ENCODE assay signal across 18 mouse cellular contexts in genomic region chr7:34324005-34324404, GRCm38 (mm10). TPM values are rescaled to one million over a fixed set of nuclear protein-coding genes. Genes with fewer than 3 reads are reported as not detected.
DNase-seq lines count a peak whose midpoint lies in the region; ATAC-seq and TF ChIP-seq lines count a peak whose summit lies in the region.
"Had no signal": no experiment of that assay in that cellular context is flagged by ENCODE, and none has a peak within 500 bp of the region (broad histone marks: within the 10 kb centered on the region; RNA-seq: fewer than 3 reads in every experiment).

No protein-coding gene starts in this region.

- TF ChIP-seq CTCF in heart, adult 2 months (IDR thresholded peaks at IDR 0.05), result peak; percentile 46
- TF ChIP-seq CTCF in liver, adult 2 months (IDR thresholded peaks at IDR 0.05; ENCODE audit: low read depth, low read length), result 0 out of 2 replicates have a peak, but pooled peaks have one; percentile 9
- peak; percentile 22 for TF ChIP-seq CTCF in ES-Bruce4 (IDR thresholded peaks at IDR 0.05; ENCODE audit: low read depth, low read length)

- ATAC-seq in frontal cortex, adult (ENCODE audit: low TSS enrichment), result no peak
- ATAC-seq: hindbrain, embryonic 16.5 days had no signal

- H3K4me1 ChIP-seq in heart, adult 2 months (ENCODE audit: control insufficient read depth, insufficient read depth, low read length), result peaks cover 6% of the 10 kb centered on the region
- peaks cover 9% of the 10 kb centered on the region; the same call in 1 of the 2 replicates for H3K4me1 ChIP-seq in heart, embryonic 10.5 days
- no peaks in the 10 kb centered on the region for H3K4me1 ChIP-seq in liver, adult 2 months (ENCODE audit: control insufficient read depth, insufficient read depth, low read length)
- no peaks in the 10 kb centered on the region for H3K4me1 ChIP-seq in ES-Bruce4 (ENCODE audit: control insufficient read depth, insufficient read depth, low read length)
- H3K4me1 ChIP-seq in brown adipose tissue, adult 24 weeks (ENCODE audit: control insufficient read depth, insufficient read depth, insufficient read length, low read length), result peaks cover 12% of the 10 kb centered on the region
- H3K4me1 ChIP-seq: embryonic facial prominence, embryonic 12.5 days; limb, embryonic 12.5 days; midbrain, embryonic 12.5 days had no signal

- H3K9me3 ChIP-seq in heart, embryonic 10.5 days, result peaks cover 2% of the 10 kb centered on the region; the same call in 1 of the 2 replicates
- H3K9me3 ChIP-seq in ES-Bruce4 (replicated peaks; ENCODE audit: control insufficient read depth, insufficient read depth, low read length, poor library complexity, severe bottlenecking), result no peaks in the 10 kb centered on the region
- H3K9me3 ChIP-seq: forebrain, embryonic 12.5 days; midbrain, embryonic 12.5 days had no signal

- no peaks in the 10 kb centered on the region for H3K27me3 ChIP-seq in heart, adult 2 months (ENCODE audit: control insufficient read depth, insufficient read depth, low read length)
- H3K27me3 ChIP-seq in heart, embryonic 10.5 days (ENCODE audit: insufficient read depth, poor library complexity, severe bottlenecking), result no peaks in the 10 kb centered on the region
- H3K27me3 ChIP-seq in liver, adult 2 months (ENCODE audit: control insufficient read depth, insufficient read depth, low read length), result no peaks in the 10 kb centered on the region
- no peaks in the 10 kb centered on the region for H3K27me3 ChIP-seq in ES-Bruce4 (ENCODE audit: control insufficient read depth, insufficient read depth, low read length, poor library complexity, severe bottlenecking)
- H3K27me3 ChIP-seq: embryonic facial prominence, embryonic 12.5 days; forebrain, embryonic 12.5 days; limb, embryonic 12.5 days; midbrain, embryonic 12.5 days had no signal

- H3K9ac ChIP-seq in heart, adult 2 months (ENCODE audit: low read depth, low read length), result no peak overlapping the region
- H3K9ac ChIP-seq in liver, adult 2 months (ENCODE audit: low read depth, low read length), result no peak overlapping the region
- H3K9ac ChIP-seq in ES-Bruce4 (ENCODE audit: low read depth, poor library complexity, severe bottlenecking), result no peak overlapping the region
- H3K9ac ChIP-seq: embryonic facial prominence, embryonic 12.5 days; forebrain, embryonic 12.5 days; limb, embryonic 12.5 days; midbrain, embryonic 12.5 days had no signal

- TF ChIP-seq POLR2A in heart, adult 2 months (IDR thresholded peaks at IDR 0.05; ENCODE audit: insufficient read depth, low read depth, low read length), result no peak
- TF ChIP-seq POLR2A in liver, adult 2 months (IDR thresholded peaks at IDR 0.05; ENCODE audit: extremely low read depth, insufficient read depth, low read length), result no peak
- no peak for TF ChIP-seq POLR2A in ES-Bruce4 (IDR thresholded peaks at IDR 0.05; ENCODE audit: insufficient read depth, low read length)

- no peak overlapping the region for H3K27ac ChIP-seq in heart, adult 2 months
- no peak overlapping the region for H3K27ac ChIP-seq in heart, embryonic 10.5 days
- H3K27ac ChIP-seq in liver, adult 2 months (replicated peaks; ENCODE audit: insufficient read depth, low read depth, low read length), result no peak overlapping the region
- no peak overlapping the region for H3K27ac ChIP-seq in ES-Bruce4 (ENCODE audit: insufficient read depth, low read length)
- peak overlapping the region; percentile 44; the same call in 1 of the 2 replicates for H3K27ac ChIP-seq in brown adipose tissue, adult 24 weeks (replicated peaks; ENCODE audit: low read depth, low read length)
- H3K27ac ChIP-seq: embryonic facial prominence, embryonic 12.5 days; forebrain, embryonic 12.5 days; limb, embryonic 12.5 days; midbrain, embryonic 12.5 days had no signal

- intact Hi-C loops in heart, adult 2 months (cut with DNase I), result no loop called here

- H3K36me3 ChIP-seq in heart, adult 2 months (ENCODE audit: control insufficient read depth, insufficient read depth, low read length), result no peaks in the 10 kb centered on the region
- H3K36me3 ChIP-seq in heart, embryonic 10.5 days, result no peaks in the 10 kb centered on the region
- no peaks in the 10 kb centered on the region for H3K36me3 ChIP-seq in liver, adult 2 months (ENCODE audit: control insufficient read depth, insufficient read depth, low read length)
- H3K36me3 ChIP-seq in ES-Bruce4 (ENCODE audit: control insufficient read depth, insufficient read depth, low read length, poor library complexity, severe bottlenecking), result no peaks in the 10 kb centered on the region
- H3K36me3 ChIP-seq: embryonic facial prominence, embryonic 12.5 days; forebrain, embryonic 12.5 days; limb, embryonic 12.5 days; midbrain, embryonic 12.5 days had no signal

- DNase-seq in heart, adult 2 months, result no peak
- DNase-seq in heart, embryonic 10.5 days (ENCODE audit: low spot score), result no peak
- no peak for DNase-seq in liver, adult 2 months (ENCODE audit: extremely low read depth, low read depth, low spot score)
- DNase-seq in liver, result no peak
- no peak for DNase-seq in cerebellum, postnatal 36 days
- DNase-seq: cerebellum, postnatal 10 days; kidney, adult 18-20 months; kidney, postnatal 10 days; lung, postnatal 14 days; thymus, postnatal 25 days had no signal

- 95% methylated on average over 2 of the region's 2 CpGs for WGBS in heart, adult 2 months
- WGBS in heart, embryonic 10.5 days, result 95% methylated on average over 2 of the region's 2 CpGs
- 95% methylated on average over 2 of the region's 2 CpGs for WGBS in liver, adult 2 months

- no peak overlapping the region for H3K4me3 ChIP-seq in heart, adult 2 months
- H3K4me3 ChIP-seq in heart, embryonic 10.5 days, result no peak overlapping the region
- H3K4me3 ChIP-seq in liver, adult 2 months (ENCODE audit: insufficient read depth, low read depth, low read length), result no peak overlapping the region
- H3K4me3 ChIP-seq in ES-Bruce4 (ENCODE audit: low read depth, low read length), result no peak overlapping the region
- H3K4me3 ChIP-seq in brown adipose tissue, adult 24 weeks (ENCODE audit: insufficient read depth, low read depth, low read length), result no peak overlapping the region
- H3K4me3 ChIP-seq: embryonic facial prominence, embryonic 12.5 days; forebrain, embryonic 12.5 days; limb, embryonic 12.5 days; midbrain, embryonic 12.5 days had no signal

- TF ChIP-seq EP300 in heart, adult 2 months (IDR thresholded peaks at IDR 0.05; ENCODE audit: insufficient read depth, low read depth, low read length), result no peak
- no peak for TF ChIP-seq EP300 in ES-Bruce4 (IDR thresholded peaks at IDR 0.05; ENCODE audit: insufficient read depth, low read depth, low read length)

- no peaks in the 10 kb centered on the region for H3K79me2 ChIP-seq in heart, adult 2 months (replicated peaks; ENCODE audit: control insufficient read depth, insufficient read depth, low read length)
- no peaks in the 10 kb centered on the region for H3K79me2 ChIP-seq in liver, adult 2 months (ENCODE audit: control insufficient read depth, insufficient read depth, low read length)

RNA-seq across cellular contexts. Expression of gene 4931406P16Rik, which starts 10.7 kb away (rescaled TPM):
- total RNA-seq in heart, adult 2 months (2021), result 10 to 100 TPM; 40.7 to 44.1 TPM
- 24.9 and 32.5 TPM in 2 replicates for polyA plus RNA-seq in heart, adult 2 months (2012; rRNA removed)
- 36.6 and 43.7 TPM in 2 replicates for polyA plus RNA-seq in heart, embryonic 10.5 days (2016; fragmentation: Nextera tagmentation; extraction: Ambion mirVana)
- 11.7 and 12.6 TPM in 2 replicates for total RNA-seq in liver, adult 2 months (2014; rRNA removed)
- 6.9 and 10.1 TPM in 2 replicates for polyA plus RNA-seq in liver, adult 2 months (2012; rRNA removed)
- polyA plus RNA-seq in ES-Bruce4 (2011; ENCODE audit: insufficient read depth, insufficient read length, low read depth, missing spikeins), result 80.0 and 82.5 TPM in 2 replicates
- 19.2 and 24.8 TPM in 2 replicates for polyA plus RNA-seq in brown adipose tissue, adult 24 weeks (2012; ENCODE audit: insufficient read depth, insufficient read length, missing spikeins)
